Mouse (Mus musculus): ENCODE measurements around the gene Gamt. TPM values are rescaled to one million over a fixed set of nuclear protein-coding genes. Genes with fewer than 3 reads are reported as not detected.

Gamt gene
- 21.9 and 22.4 TPM in 2 replicates for polyA plus RNA-seq (2014; fragmentation: Nextera tagmentation; extraction: Ambion mirVana)

DNA sequence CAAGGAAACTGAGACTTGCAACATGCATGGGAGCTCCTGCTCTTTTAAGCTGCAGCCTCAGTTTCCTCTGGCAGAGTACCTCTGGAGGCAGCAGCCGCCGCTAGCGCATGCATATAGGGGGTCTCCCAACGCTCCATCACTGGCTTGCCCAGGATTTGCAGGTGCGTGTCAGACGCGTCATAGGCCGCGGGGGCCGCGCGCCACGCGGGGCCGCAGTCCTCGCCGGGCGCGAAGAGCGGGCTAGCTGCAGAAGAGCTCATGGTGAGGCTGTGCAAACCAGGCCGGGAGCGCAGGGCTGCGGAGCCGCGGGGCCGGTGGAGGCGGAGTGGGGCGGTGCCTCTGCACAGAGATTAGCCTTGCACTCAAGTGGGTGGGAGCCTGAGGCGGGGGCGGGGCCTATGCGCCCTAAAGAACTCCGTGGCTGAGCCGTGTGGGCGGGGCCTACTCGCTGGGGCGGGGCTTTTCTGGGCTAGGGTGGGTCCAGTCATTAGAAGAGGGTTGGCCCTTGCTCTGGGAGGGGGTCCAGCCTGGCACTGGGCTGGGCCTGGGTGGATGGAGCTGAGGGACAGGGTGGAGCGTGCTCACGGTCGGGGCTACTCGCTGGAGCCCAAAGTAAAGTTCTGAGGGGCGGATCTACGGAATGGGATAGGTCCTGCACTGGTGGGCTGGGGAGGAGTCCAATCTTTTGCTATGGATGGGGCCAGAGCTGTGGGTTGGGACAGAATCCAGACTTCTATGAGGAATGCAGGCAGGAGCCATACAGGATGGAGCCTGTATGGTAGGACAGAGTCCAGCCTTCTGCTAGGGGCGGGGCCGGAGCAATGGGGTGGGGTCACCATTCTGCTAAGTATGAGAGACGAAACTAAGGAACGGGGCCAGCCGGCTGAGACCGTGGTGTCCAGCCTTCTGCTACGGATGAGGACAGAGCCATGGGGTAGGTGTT, at the start of gene Gamt, which contains the start of gene Dazap1:
Gene Gamt, minus strand, starts transcription at position 371 of the 943 bp plus-strand sequence.
Gene Dazap1, plus strand, starts transcription at position 845 of the 943 bp plus-strand sequence.
- Histone ChIP-seq H3K4me1 (ENCODE audit: control insufficient read depth, insufficient read depth, low read length) (peaks cover 9% of the 10 kb centered on the region), H3K9me3 (replicated peaks; ENCODE audit: control insufficient read depth, low read length) (no peaks in the 10 kb centered on the region), H3K4me2 (ENCODE audit: low read depth, low read length) (peak within 1 kb of the TSS; percentile 90), H3K9ac (replicated peaks; ENCODE audit: low read length) (peak within 1 kb of the TSS; percentile 69), H3K4me3 (ENCODE audit: low read depth, low read length) (peak within 1 kb of the TSS; percentile 44), H3K36me3 (replicated peaks; ENCODE audit: control insufficient read depth, insufficient read depth, low read depth, low read length) (peaks cover 4% of the 10 kb centered on the region), H3K27me3 (ENCODE audit: control insufficient read depth, insufficient read depth, low read length) (no peaks in the 10 kb centered on the region), H3K27ac (replicated peaks; ENCODE audit: low read depth, low read length) (peak within 1 kb of the TSS; percentile 91)
- DNase-seq (ENCODE audit: low spot score) (peak; percentile 98), ATAC-seq (replicated peaks; ENCODE audit: insufficient number of reproducible peaks, low FRiP score, low TSS enrichment, low read depth) (peak; percentile 89)
- WGBS, result under 1% methylated on average over 46 of the region's 49 CpGs

GRCm38 (mm10) chr10:80304862-80305261, 44.0 kb upstream of the Gamt start:
- no peaks in the 10 kb centered on the region for H3K36me3 ChIP-seq (replicated peaks; ENCODE audit: control insufficient read depth, insufficient read depth, low read depth, low read length)
- DNase-seq (ENCODE audit: low spot score) (no peak), ATAC-seq (replicated peaks; ENCODE audit: insufficient number of reproducible peaks, low FRiP score, low TSS enrichment, low read depth) (no peak)
- 13% methylated on average over 25 of the region's 25 CpGs for WGBS
- no peaks in the 10 kb centered on the region for H3K4me1 ChIP-seq (ENCODE audit: control insufficient read depth, insufficient read depth, low read length)
- no peak overlapping the region for H3K9ac ChIP-seq (replicated peaks; ENCODE audit: low read length)
- no peak overlapping the region for H3K4me2 ChIP-seq (ENCODE audit: low read depth, low read length)
- no peaks in the 10 kb centered on the region for H3K9me3 ChIP-seq (replicated peaks; ENCODE audit: control insufficient read depth, low read length)
- H3K27ac ChIP-seq (replicated peaks; ENCODE audit: low read depth, low read length), result no peak overlapping the region
- H3K4me3 ChIP-seq (ENCODE audit: low read depth, low read length), result no peak overlapping the region
- peaks cover 28% of the 10 kb centered on the region for H3K27me3 ChIP-seq (ENCODE audit: control insufficient read depth, insufficient read depth, low read length)

GRCm38 (mm10) chr10:80304458-80304857, 43.6 kb upstream of the Gamt start:
- 26% methylated on average over 12 of the region's 12 CpGs for WGBS

GRCm38 (mm10) chr10:80302471-80302881, 41.7 kb upstream of the Gamt start:
- Histone ChIP-seq H3K36me3 (replicated peaks; ENCODE audit: control insufficient read depth, insufficient read depth, low read depth, low read length) (no peaks in the 10 kb centered on the region), H3K27me3 (ENCODE audit: control insufficient read depth, insufficient read depth, low read length) (peaks cover 45% of the 10 kb centered on the region), H3K9ac (replicated peaks; ENCODE audit: low read length) (0 out of 2 replicates have a peak overlapping the region, but pooled peaks have one; percentile 25), H3K9me3 (replicated peaks; ENCODE audit: control insufficient read depth, low read length) (no peaks in the 10 kb centered on the region), H3K4me2 (ENCODE audit: low read depth, low read length) (peak overlapping the region; percentile 24), H3K4me3 (ENCODE audit: low read depth, low read length) (no peak overlapping the region), H3K4me1 (ENCODE audit: control insufficient read depth, insufficient read depth, low read length) (no peaks in the 10 kb centered on the region), H3K27ac (replicated peaks; ENCODE audit: low read depth, low read length) (no peak overlapping the region)
- WGBS, result 6% methylated on average over 9 of the region's 9 CpGs
- ATAC-seq (replicated peaks; ENCODE audit: insufficient number of reproducible peaks, low FRiP score, low TSS enrichment, low read depth), result no peak
- DNase-seq (ENCODE audit: low spot score), result no peak

More at GRCm38 (mm10) chr10:80304458-80304857, 43.6 kb upstream of the Gamt start:
- ATAC-seq (replicated peaks; ENCODE audit: insufficient number of reproducible peaks, low FRiP score, low TSS enrichment, low read depth) (no peak), DNase-seq (ENCODE audit: low spot score) (no peak)
- H3K4me1 ChIP-seq (ENCODE audit: control insufficient read depth, insufficient read depth, low read length), result no peaks in the 10 kb centered on the region
- H3K36me3 ChIP-seq (replicated peaks; ENCODE audit: control insufficient read depth, insufficient read depth, low read depth, low read length), result no peaks in the 10 kb centered on the region
- peaks cover 32% of the 10 kb centered on the region for H3K27me3 ChIP-seq (ENCODE audit: control insufficient read depth, insufficient read depth, low read length)
- H3K4me3 ChIP-seq (ENCODE audit: low read depth, low read length), result no peak overlapping the region
- H3K9me3 ChIP-seq (replicated peaks; ENCODE audit: control insufficient read depth, low read length), result no peaks in the 10 kb centered on the region
- H3K9ac ChIP-seq (replicated peaks; ENCODE audit: low read length), result no peak overlapping the region
- H3K4me2 ChIP-seq (ENCODE audit: low read depth, low read length), result no peak overlapping the region
- H3K27ac ChIP-seq (replicated peaks; ENCODE audit: low read depth, low read length), result no peak overlapping the region

DNA sequence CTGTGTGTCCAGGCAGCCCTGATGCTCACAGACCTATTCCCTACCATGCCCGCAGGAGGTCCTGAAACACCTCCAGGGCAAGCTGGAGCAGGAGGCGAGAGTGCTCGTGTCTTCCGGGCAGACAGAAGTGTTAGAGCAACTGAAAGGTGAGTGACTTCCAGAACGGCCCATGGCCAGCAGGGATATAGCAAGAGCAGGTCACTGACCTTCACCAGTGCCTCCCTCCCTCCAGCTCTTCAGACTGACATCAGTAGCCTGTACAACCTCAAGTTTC, 41.2 kb upstream of the Gamt start:
- 0 out of 2 replicates have a peak overlapping the region, but pooled peaks have one; percentile 25 for H3K9ac ChIP-seq (replicated peaks; ENCODE audit: low read length)
- no peak overlapping the region for H3K4me3 ChIP-seq (ENCODE audit: low read depth, low read length)
- H3K27ac ChIP-seq (replicated peaks; ENCODE audit: low read depth, low read length), result no peak overlapping the region
- no peaks in the 10 kb centered on the region for H3K4me1 ChIP-seq (ENCODE audit: control insufficient read depth, insufficient read depth, low read length)
- peak overlapping the region; percentile 24 for H3K4me2 ChIP-seq (ENCODE audit: low read depth, low read length)
- ATAC-seq (replicated peaks; ENCODE audit: insufficient number of reproducible peaks, low FRiP score, low TSS enrichment, low read depth) (no peak), DNase-seq (ENCODE audit: low spot score) (no peak)
- WGBS, result 39% methylated on average over 5 of the region's 5 CpGs
- no peaks in the 10 kb centered on the region for H3K9me3 ChIP-seq (replicated peaks; ENCODE audit: control insufficient read depth, low read length)
- no peaks in the 10 kb centered on the region for H3K36me3 ChIP-seq (replicated peaks; ENCODE audit: control insufficient read depth, insufficient read depth, low read depth, low read length)
- H3K27me3 ChIP-seq (ENCODE audit: control insufficient read depth, insufficient read depth, low read length), result peaks cover 45% of the 10 kb centered on the region

DNA sequence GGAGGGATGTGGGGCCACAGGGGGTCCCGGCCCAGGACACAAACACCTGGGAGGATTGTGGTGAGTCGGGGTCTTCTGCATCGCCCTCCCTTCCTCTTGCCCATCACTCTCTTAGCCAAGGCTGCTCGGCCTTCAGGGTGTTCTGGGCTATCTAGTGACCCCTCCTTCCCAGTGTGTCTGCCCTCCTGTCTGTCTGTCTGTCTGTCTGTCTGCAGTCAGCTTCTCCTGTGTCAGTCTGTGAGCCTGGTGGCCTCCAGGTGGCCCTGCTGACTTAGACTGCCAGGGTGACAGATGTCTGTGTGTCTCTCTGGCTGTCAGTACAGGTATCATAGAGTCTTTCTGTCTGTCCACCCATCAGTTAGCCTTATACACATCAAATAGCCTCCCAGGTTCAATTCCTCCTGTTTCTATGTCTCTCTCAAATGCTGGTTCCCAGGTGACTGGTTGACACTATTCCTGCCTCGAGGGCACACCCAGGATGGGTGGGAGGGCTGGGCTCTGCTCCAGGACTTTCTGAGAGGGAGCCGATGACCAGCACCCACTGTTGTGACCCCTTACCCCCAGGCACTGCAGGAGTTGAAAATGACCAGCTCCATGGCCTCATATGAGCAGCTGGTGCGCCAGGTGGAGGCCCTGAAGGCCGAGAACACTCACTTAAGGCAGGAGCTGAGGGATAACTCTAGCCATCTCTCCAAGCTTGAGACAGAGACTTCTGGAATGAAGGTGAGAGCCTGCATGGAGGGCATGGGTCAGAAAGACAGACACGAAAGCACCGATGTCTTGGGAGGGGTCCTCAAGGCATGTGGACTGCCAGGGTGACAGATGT, 40.7 kb upstream of the Gamt start:
- peak overlapping the region; percentile 51 for H3K9ac ChIP-seq (replicated peaks; ENCODE audit: low read length)
- H3K9me3 ChIP-seq (replicated peaks; ENCODE audit: control insufficient read depth, low read length), result no peaks in the 10 kb centered on the region
- ATAC-seq (replicated peaks; ENCODE audit: insufficient number of reproducible peaks, low FRiP score, low TSS enrichment, low read depth) (no peak), DNase-seq (ENCODE audit: low spot score) (no peak)
- peak overlapping the region; percentile 24 for H3K4me2 ChIP-seq (ENCODE audit: low read depth, low read length)
- H3K4me3 ChIP-seq (ENCODE audit: low read depth, low read length), result peak overlapping the region; percentile 21
- H3K4me1 ChIP-seq (ENCODE audit: control insufficient read depth, insufficient read depth, low read length), result no peaks in the 10 kb centered on the region; the same call in 1 of the 2 replicates
- H3K27ac ChIP-seq (replicated peaks; ENCODE audit: low read depth, low read length), result peak overlapping the region; percentile 38; the same call in 1 of the 2 replicates
- WGBS, result 69% methylated on average over 9 of the region's 10 CpGs
- H3K36me3 ChIP-seq (replicated peaks; ENCODE audit: control insufficient read depth, insufficient read depth, low read depth, low read length), result no peaks in the 10 kb centered on the region
- peaks cover 45% of the 10 kb centered on the region for H3K27me3 ChIP-seq (ENCODE audit: control insufficient read depth, insufficient read depth, low read length)

DNA sequence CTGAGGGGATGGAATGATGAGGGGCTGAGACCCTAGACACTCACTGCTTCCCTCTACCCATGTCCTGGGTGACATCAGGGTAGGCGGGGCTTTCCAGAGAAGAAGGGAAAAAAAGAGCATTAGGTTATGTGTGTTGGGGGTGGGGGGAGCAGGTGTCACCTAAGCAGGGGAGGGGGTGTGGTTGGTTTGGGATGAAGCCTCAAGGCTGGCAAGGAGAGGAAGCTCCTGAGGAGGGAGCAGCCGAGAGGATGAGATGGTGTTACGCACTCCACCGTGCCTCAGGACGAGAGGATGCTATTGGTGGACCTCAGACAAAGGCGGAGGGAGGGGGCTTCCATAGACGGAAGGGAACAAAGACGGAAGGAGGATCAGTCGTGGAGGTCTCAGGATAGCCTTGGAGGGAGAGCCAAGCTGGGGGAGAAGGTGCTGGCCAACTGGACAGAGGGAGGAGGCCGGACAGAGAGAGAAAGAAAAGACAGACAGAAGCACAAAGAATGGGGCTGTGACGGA, 39.9 kb upstream of the Gamt start:
- Histone ChIP-seq H3K9ac (replicated peaks; ENCODE audit: low read length) (peak overlapping the region; percentile 51), H3K4me3 (ENCODE audit: low read depth, low read length) (peak overlapping the region; percentile 21), H3K9me3 (replicated peaks; ENCODE audit: control insufficient read depth, low read length) (no peaks in the 10 kb centered on the region), H3K4me2 (ENCODE audit: low read depth, low read length) (peak overlapping the region; percentile 13), H3K27me3 (ENCODE audit: control insufficient read depth, insufficient read depth, low read length) (peaks cover 41% of the 10 kb centered on the region), H3K36me3 (replicated peaks; ENCODE audit: control insufficient read depth, insufficient read depth, low read depth, low read length) (no peaks in the 10 kb centered on the region), H3K4me1 (ENCODE audit: control insufficient read depth, insufficient read depth, low read length) (no peaks in the 10 kb centered on the region; the same call in 1 of the 2 replicates), H3K27ac (replicated peaks; ENCODE audit: low read depth, low read length) (0 out of 2 replicates have a peak overlapping the region, but pooled peaks have one; percentile 38)
- no peak for DNase-seq (ENCODE audit: low spot score)
- 20% methylated on average over 11 of the region's 11 CpGs for WGBS
- ATAC-seq (replicated peaks; ENCODE audit: insufficient number of reproducible peaks, low FRiP score, low TSS enrichment, low read depth), result peak; percentile 9; the same call in 1 of the 2 replicates

Data from embryonic facial prominence, embryonic 11.5 days (tissue).